Mouse (Mus musculus) common myeloid progenitor, adult 5-6 weeks (primary cell): ENCODE data around the gene Git1. TPM values are rescaled to one million over a fixed set of nuclear protein-coding genes. Genes with fewer than 3 reads are reported as not detected.
"Not testable (repeated sequence)": the region's sequence is repeated elsewhere in the genome, so short reads cannot be mapped to it uniquely, and the experiment has no call there.

ENCODE experiments used
- ATAC-seq: replicated peaks from 2 replicates; pipeline ENCODE4 v1.8.0; 2016; ENCODE audit warnings: low read depth, mild to moderate bottlenecking, moderate TSS enrichment, inconsistent platforms; ENCODE audit not compliant: poor library complexity, severe bottlenecking
- total RNA-seq: library from RNA; stranded (forward); fragments of 200-1000, 187-1606 nt; gene quantifications from 2 replicates; pipeline ENCODE4 v1.2.3, GENCODE M21; 2017

The Git1 gene
- total RNA-seq, 1 experiment from 2014 or later = 24.1 TPM

GRCm38 (mm10) chr11:77515637-77516552, 22.5 kb downstream of the Git1 start, which contains the start of gene Trp53i13:
TSS of gene Trp53i13 (minus strand) at chr11:77515980.
- ATAC-seq = peak; percentile 6; the same call in 1 of the 2 replicates

- no peak for ATAC-seq
Observed at GRCm38 (mm10) chr11:77516553-77517425, 23.4 kb downstream of the Git1 start.

- no peak for ATAC-seq
Observed at GRCm38 (mm10) chr11:77518051-77518798, 24.9 kb downstream of the Git1 start.

GRCm38 (mm10) chr11:77519043-77519442, 25.7 kb downstream of the Git1 start, which contains the start of gene Gm10392:
TSS of gene Gm10392 (minus strand) at chr11:77519198.
- ATAC-seq = peak; percentile 79

- peak; percentile 43 for ATAC-seq
Observed at GRCm38 (mm10) chr11:77520601-77521529, 27.5 kb downstream of the Git1 start.

- 0 out of 2 replicates have a peak, but pooled peaks have one; percentile 39 for ATAC-seq
Observed at GRCm38 (mm10) chr11:77525804-77526486, 32.6 kb downstream of the Git1 start.

- not testable (repeated sequence) for ATAC-seq
Observed at GRCm38 (mm10) chr11:77528420-77528819, 35.1 kb downstream of the Git1 start.

GRCm38 (mm10) chr11:77529644-77530043, 36.3 kb downstream of the Git1 start:
- no peak for ATAC-seq

- ATAC-seq = no peak
Observed at GRCm38 (mm10) chr11:77530862-77531261, 37.5 kb downstream of the Git1 start.

GRCm38 (mm10) chr11:77532202-77532846, 39.0 kb downstream of the Git1 start:
- no peak for ATAC-seq

- no peak for ATAC-seq
Observed at GRCm38 (mm10) chr11:77545261-77545660, 51.9 kb downstream of the Git1 start.

Other genes with a start within 250 kb of the Git1 start
- gene Coro6, start 31.2 kb upstream of the Git1 start, total RNA-seq = not detected in 2 replicates
- 8.7 and 10.5 TPM in 2 replicates for gene Ankrd13b, start 3.9 kb upstream of the Git1 start, total RNA-seq
- 5.9 and 9.4 TPM in 2 replicates for gene Abhd15, start 21.6 kb downstream of the Git1 start, total RNA-seq
- 3.1 and 3.5 TPM in 2 replicates for gene Trp53i13, start 22.4 kb downstream of the Git1 start, total RNA-seq
- gene Gm10392, start 25.6 kb downstream of the Git1 start, total RNA-seq = 0.82 and 0.92 TPM in 2 replicates
- 42.3 and 49.5 TPM in 2 replicates for gene Taok1, start 114.3 kb downstream of the Git1 start, total RNA-seq
- 80.2 and 84.7 TPM in 2 replicates for gene Nufip2, start 192.6 kb downstream of the Git1 start, total RNA-seq
- not detected in 2 replicates for gene Cryba1, start 231.7 kb downstream of the Git1 start, total RNA-seq